In genomic region chr3:66981101-66981661, GRCm38 (mm10) we compare ENCODE assay signal across 8 mouse cellular contexts. TPM values are rescaled to one million over a fixed set of nuclear protein-coding genes. Genes with fewer than 3 reads are reported as not detected.
DNase-seq lines count a peak whose midpoint lies in the region; ATAC-seq and TF ChIP-seq lines count a peak whose summit lies in the region.

Rsrc1 (plus strand) TSS chr3:66981390.

- no peak within 1 kb of the TSS for H3K9ac ChIP-seq in ES-E14 (ENCODE audit: insufficient read depth, low read depth, low read length, poor library complexity, severe bottlenecking)
- peak within 1 kb of the TSS; percentile 59 for H3K9ac ChIP-seq in heart, embryonic 12.5 days
- H3K9ac ChIP-seq in kidney, embryonic 15.5 days = no peak within 1 kb of the TSS
- H3K9ac ChIP-seq in liver, postnatal 0 days (replicated peaks) = no peak within 1 kb of the TSS
- no peak within 1 kb of the TSS; the same call in 1 of the 2 replicates for H3K9ac ChIP-seq in neural tube, embryonic 15.5 days (replicated peaks)

- H3K27me3 ChIP-seq in embryonic facial prominence, embryonic 10.5 days (replicated peaks; ENCODE audit: low read depth, poor library complexity, severe bottlenecking) = peaks cover 86% of the 10 kb centered on the region
- peaks cover 61% of the 10 kb centered on the region for H3K27me3 ChIP-seq in heart, embryonic 12.5 days (replicated peaks)
- H3K27me3 ChIP-seq in kidney, embryonic 15.5 days = peaks cover 77% of the 10 kb centered on the region
- peaks cover 81% of the 10 kb centered on the region for H3K27me3 ChIP-seq in liver, postnatal 0 days (ENCODE audit: insufficient read depth, low read length)
- H3K27me3 ChIP-seq in neural tube, embryonic 15.5 days (replicated peaks) = peaks cover 61% of the 10 kb centered on the region

- no peaks in the 10 kb centered on the region for H3K9me3 ChIP-seq in ES-E14 (ENCODE audit: control insufficient read depth, insufficient read depth, low read depth, low read length)
- no peaks in the 10 kb centered on the region for H3K9me3 ChIP-seq in embryonic facial prominence, embryonic 10.5 days
- no peaks in the 10 kb centered on the region for H3K9me3 ChIP-seq in heart, embryonic 12.5 days (replicated peaks)
- H3K9me3 ChIP-seq in kidney, embryonic 15.5 days (replicated peaks) = no peaks in the 10 kb centered on the region
- no peaks in the 10 kb centered on the region for H3K9me3 ChIP-seq in liver, postnatal 0 days (ENCODE audit: low read length)
- H3K9me3 ChIP-seq in neural tube, embryonic 15.5 days (replicated peaks) = no peaks in the 10 kb centered on the region

- H3K27ac ChIP-seq in ES-E14 (ENCODE audit: insufficient read depth, low read depth, low read length, poor library complexity, severe bottlenecking) = no peak within 1 kb of the TSS
- peak within 1 kb of the TSS; percentile 87 for H3K27ac ChIP-seq in embryonic facial prominence, embryonic 10.5 days (replicated peaks)
- H3K27ac ChIP-seq in heart, embryonic 12.5 days (ENCODE audit: poor library complexity, severe bottlenecking) = no peak within 1 kb of the TSS
- H3K27ac ChIP-seq in kidney, embryonic 15.5 days = no peak within 1 kb of the TSS
- no peak within 1 kb of the TSS for H3K27ac ChIP-seq in liver, postnatal 0 days (ENCODE audit: low read depth)
- H3K27ac ChIP-seq in neural tube, embryonic 15.5 days (replicated peaks) = no peak within 1 kb of the TSS

- peak within 1 kb of the TSS; percentile 97 for H3K4me2 ChIP-seq in heart, embryonic 12.5 days
- peak within 1 kb of the TSS; percentile 88 for H3K4me2 ChIP-seq in kidney, embryonic 15.5 days
- H3K4me2 ChIP-seq in liver, postnatal 0 days (ENCODE audit: low read depth, low read length) = peak within 1 kb of the TSS; percentile 77
- H3K4me2 ChIP-seq in neural tube, embryonic 15.5 days = peak within 1 kb of the TSS; percentile 59

- TF ChIP-seq CTCF in liver, postnatal 0 days (IDR thresholded peaks at IDR 0.05; ENCODE audit: low read depth) = no peak

- in situ Hi-C loops in ES-E14 (cut with MboI; ENCODE audit: low sequenced_read_pairs in 2 of 2, unreplicated experiment in 2 of 2) = no loop called here

- peaks cover 0 to 5% of the 10 kb centered on the region in 2 experiments; a peak in 1 of 4 replicates for H3K4me1 ChIP-seq in ES-E14 (ENCODE audit: control insufficient read depth in 2 of 2, insufficient read depth in 2 of 2, low read length in 2 of 2, poor library complexity in 1 of 2)
- H3K4me1 ChIP-seq in embryonic facial prominence, embryonic 10.5 days = peaks cover 50% of the 10 kb centered on the region
- peaks cover 22% of the 10 kb centered on the region for H3K4me1 ChIP-seq in heart, embryonic 12.5 days (replicated peaks)
- H3K4me1 ChIP-seq in kidney, embryonic 15.5 days = peaks cover 35% of the 10 kb centered on the region
- H3K4me1 ChIP-seq in liver, postnatal 0 days (ENCODE audit: insufficient read depth) = peaks cover 16% of the 10 kb centered on the region
- peaks cover 31% of the 10 kb centered on the region for H3K4me1 ChIP-seq in neural tube, embryonic 15.5 days

- peak; percentile 44; the same call in 1 of the 2 replicates for ATAC-seq in heart, embryonic 12.5 days (ENCODE audit: insufficient number of reproducible peaks, low FRiP score)
- ATAC-seq in kidney, embryonic 15.5 days (replicated peaks; ENCODE audit: low FRiP score) = peak; percentile 79
- no peak for ATAC-seq in liver, postnatal 0 days
- no peak for ATAC-seq in neural tube, embryonic 15.5 days (ENCODE audit: low FRiP score)

- no peaks in the 10 kb centered on the region for H3K36me3 ChIP-seq in ES-E14 (ENCODE audit: control insufficient read depth, insufficient read depth, low read length, poor library complexity, severe bottlenecking)
- H3K36me3 ChIP-seq in embryonic facial prominence, embryonic 10.5 days (replicated peaks) = no peaks in the 10 kb centered on the region
- H3K36me3 ChIP-seq in heart, embryonic 12.5 days = no peaks in the 10 kb centered on the region
- no peaks in the 10 kb centered on the region for H3K36me3 ChIP-seq in kidney, embryonic 15.5 days
- H3K36me3 ChIP-seq in liver, postnatal 0 days (replicated peaks; ENCODE audit: insufficient read depth, low read length) = no peaks in the 10 kb centered on the region
- H3K36me3 ChIP-seq in neural tube, embryonic 15.5 days = no peaks in the 10 kb centered on the region

- peak within 1 kb of the TSS; percentile 49 to 63 for H3K4me3 ChIP-seq in ES-E14 (ENCODE audit: insufficient read depth in 1 of 2, low read depth in 1 of 2, low read length in 2 of 2, poor library complexity in 1 of 2, severe bottlenecking in 1 of 2)
- peak within 1 kb of the TSS; percentile 69 for H3K4me3 ChIP-seq in embryonic facial prominence, embryonic 10.5 days
- peak within 1 kb of the TSS; percentile 62 for H3K4me3 ChIP-seq in heart, embryonic 12.5 days
- H3K4me3 ChIP-seq in kidney, embryonic 15.5 days (replicated peaks) = peak within 1 kb of the TSS; percentile 51
- peak within 1 kb of the TSS; percentile 51 for H3K4me3 ChIP-seq in liver, postnatal 0 days (ENCODE audit: low read depth, low read length)
- peak within 1 kb of the TSS; percentile 36 for H3K4me3 ChIP-seq in neural tube, embryonic 15.5 days (replicated peaks)

- WGBS in embryonic facial prominence, embryonic 10.5 days = under 1% methylated on average over 62 of the region's 62 CpGs
- under 1% methylated on average over 54 of the region's 62 CpGs for WGBS in heart, embryonic 12.5 days
- WGBS in kidney, embryonic 15.5 days = under 1% methylated on average over 57 of the region's 62 CpGs
- WGBS in liver, postnatal 0 days (ENCODE audit: insufficient replicate concordance) = 0% methylated on average over 37 of the region's 62 CpGs
- WGBS in neural tube, embryonic 15.5 days = under 1% methylated on average over 52 of the region's 62 CpGs

- TF ChIP-seq EP300 in liver, postnatal 0 days (IDR thresholded peaks at IDR 0.05; ENCODE audit: low read depth) = no peak

- peak; percentile 77 for DNase-seq in A20 (ENCODE audit: low read depth, low spot score)
- no peak for DNase-seq in ES-E14 (ENCODE audit: low read depth, low spot score)
- peak; percentile 83 for DNase-seq in embryonic facial prominence, embryonic 10.5 days (ENCODE audit: low spot score)
- DNase-seq in liver, postnatal 0 days = peak; percentile 40
- DNase-seq in Muller cell, postnatal 12 days (ENCODE audit: inconsistent ontology term) = no peak

TF ChIP-seq in ES-E14, 5 proteins besides CTCF, POLR2A, EP300 and RAD21:
- TF ChIP-seq ZNF384 (IDR thresholded peaks at IDR 0.05; ENCODE audit: low read depth, low read length) (no peak), MAFK (IDR thresholded peaks at IDR 0.05; ENCODE audit: insufficient read depth, low read depth, low read length) (no peak), CHD2 (IDR thresholded peaks at IDR 0.05; ENCODE audit: low read depth, low read length) (no peak), HCFC1 (IDR thresholded peaks at IDR 0.05; ENCODE audit: borderline replicate concordance, insufficient read depth, low read length) (no peak), ZC3H11A (IDR thresholded peaks at IDR 0.05; ENCODE audit: borderline replicate concordance, low read depth, low read length) (no peak)

RNA-seq across cellular contexts. Expression of gene Rsrc1, which starts in this region (rescaled TPM):
- total RNA-seq in ES-E14 (2012; rRNA removed) = 11.3 and 13.2 TPM in 2 replicates
- polyA plus RNA-seq in embryonic facial prominence, embryonic 10.5 days (2016; fragmentation: Nextera tagmentation; extraction: Ambion mirVana) = 42.0 and 45.0 TPM in 2 replicates
- 26.3 and 29.4 TPM in 2 replicates for polyA plus RNA-seq in heart, embryonic 12.5 days (2016; fragmentation: Nextera tagmentation; extraction: Ambion mirVana)
- polyA plus RNA-seq in kidney, embryonic 15.5 days (2015; fragmentation: Nextera tagmentation; extraction: Ambion mirVana) = 31.2 and 32.1 TPM in 2 replicates
- polyA plus RNA-seq in liver, postnatal 0 days (2015; fragmentation: Nextera tagmentation; extraction: Ambion mirVana) = 9.9 and 10.8 TPM in 2 replicates
- polyA plus RNA-seq in neural tube, embryonic 15.5 days (2015; fragmentation: Nextera tagmentation; extraction: Ambion mirVana) = 26.7 and 29.9 TPM in 2 replicates

Comparison
In these comparisons a context has a peak if more than half of its experiments do, and no peak if none do; other contexts are left out.
1. DNase-seq: peak in A20 (single experiment), embryonic facial prominence, embryonic 10.5 days (single experiment) and liver, postnatal 0 days (single experiment); none in ES-E14 (single experiment) and Muller cell, postnatal 12 days (single experiment).
2. ATAC-seq: peak in heart, embryonic 12.5 days (single experiment) and kidney, embryonic 15.5 days (single experiment); none in liver, postnatal 0 days (single experiment) and neural tube, embryonic 15.5 days (single experiment).
3. Peak in every context shown above with its lines, with median percentiles within 50 percentile points of each other: H3K4me3 ChIP-seq and H3K4me2 ChIP-seq.